Mouse (Mus musculus) CD4-positive, CD25-positive, alpha-beta regulatory T cell, adult 9 weeks (primary cell): ENCODE measurements around the gene 4921511M17Rik. TPM values are rescaled to one million over a fixed set of nuclear protein-coding genes. Genes with fewer than 3 reads are reported as not detected.

Experiments used
- polyA plus RNA-seq: library from polyadenylated mRNA; unstranded; fragments of 100-300 nt; shearing (Covaris generic); gene quantifications from one replicate; pipeline ENCODE4 v1.2.1, GENCODE M21; 2017

4921511M17Rik gene
- polyA plus RNA-seq, result not detected

GRCm38 (mm10) chrX:154033727-154034126, at the start of gene 4921511M17Rik:
TSS of gene 4921511M17Rik (minus strand) at chrX:154033827.

GRCm38 (mm10) chrX:154054939-154055338, 21.3 kb upstream of the 4921511M17Rik start, which contains the start of gene Gm10057:
TSS of gene Gm10057 (minus strand) at chrX:154055039.

GRCm38 (mm10) chrX:154012540-154012939, 21.1 kb downstream of the 4921511M17Rik start, which contains the start of gene Samt1:
TSS of gene Samt1 (minus strand) at chrX:154012640.

Other genes with a start within 250 kb of the 4921511M17Rik start
- gene Spin2c, start 201.6 kb downstream of the 4921511M17Rik start, polyA plus RNA-seq, result 18.0 TPM
- gene Samt1, start 21.2 kb downstream of the 4921511M17Rik start, polyA plus RNA-seq, result not detected
- not detected for gene Gm10057, start 21.2 kb upstream of the 4921511M17Rik start, polyA plus RNA-seq
- gene Gm15140, start 86.9 kb upstream of the 4921511M17Rik start, polyA plus RNA-seq, result not detected